Mouse (Mus musculus) spleen, postnatal 14 days (tissue): ENCODE data around the gene Zfp1.
A peak's percentile ranks its signal among the peaks of the same experiment; 100 is the strongest.

Experiments used
- DNase-seq, 2 experiments: peaks; one replicate each; pipeline ENCODE4 v3.0.0; 2021 to 2022; ENCODE audit warnings: low spot score in 2 of 2

Gene Zfp1

DNA sequence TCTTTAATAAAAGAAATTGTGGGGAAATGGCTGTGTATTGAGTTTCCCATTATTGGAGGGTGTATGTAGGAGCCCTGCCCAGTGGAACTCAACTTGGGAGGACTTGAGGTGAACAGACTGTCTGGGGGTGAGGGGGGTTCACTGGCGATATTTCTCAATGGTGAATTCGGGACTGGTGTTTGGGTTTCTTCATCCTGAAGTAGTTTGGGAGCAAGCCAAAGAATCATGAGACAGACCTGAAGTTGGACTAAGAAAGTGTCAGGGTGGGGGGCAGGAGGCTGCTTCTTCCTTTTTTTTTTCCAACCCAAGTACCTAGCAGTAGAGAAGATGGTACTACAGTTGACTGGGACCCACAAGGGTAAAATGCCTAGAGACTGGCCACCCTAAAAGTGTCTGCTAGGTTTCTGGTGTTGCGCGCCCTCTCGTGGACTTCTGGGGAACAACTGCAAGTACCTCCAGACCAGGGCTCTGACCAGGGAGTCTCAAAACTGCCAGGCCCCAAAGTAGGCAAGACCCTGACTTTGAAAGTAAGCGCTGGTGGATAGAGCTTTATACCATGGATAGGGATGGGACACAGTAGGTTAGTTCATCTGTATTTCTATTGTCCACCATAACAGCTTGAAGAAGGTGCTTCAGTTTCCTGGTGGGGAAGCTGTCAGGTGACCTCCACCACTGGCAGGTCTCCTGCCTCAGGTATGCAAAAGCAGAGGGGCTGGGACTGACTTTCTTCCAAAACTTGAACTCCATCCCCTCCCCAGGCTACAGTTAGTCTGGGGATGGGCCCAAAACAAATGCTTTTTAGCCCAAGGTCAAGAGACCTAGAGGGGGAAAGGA, 17.3 kb upstream of the Zfp1 start:
- DNase-seq = peak; percentile 52 to 68

- DNase-seq = no peak
Observed at GRCm38 (mm10) chr8:111626528-111626820, 16.7 kb upstream of the Zfp1 start.

DNA sequence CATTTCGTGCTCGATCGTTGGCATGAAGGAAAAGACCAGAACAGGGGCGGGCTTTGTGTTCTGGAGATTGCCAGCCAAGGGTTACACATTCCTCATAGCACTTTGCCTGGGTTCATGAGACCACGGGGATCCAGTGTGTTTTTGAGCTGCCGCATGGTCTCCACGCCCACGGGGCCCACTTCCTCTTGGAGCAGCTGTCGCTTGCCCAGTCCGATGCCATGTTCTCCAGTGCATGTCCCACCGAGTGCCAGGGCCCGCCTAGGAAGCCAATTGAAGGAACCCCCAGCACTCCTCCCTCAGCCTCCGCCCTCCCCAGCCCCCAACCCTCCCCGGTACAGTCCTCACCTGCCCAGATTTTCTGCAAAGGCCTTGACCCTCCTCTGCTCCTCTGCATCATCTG, 16.3 kb upstream of the Zfp1 start:
- no peak for DNase-seq

- DNase-seq = no peak
Observed at GRCm38 (mm10) chr8:111627923-111628322, 15.3 kb upstream of the Zfp1 start.

DNA sequence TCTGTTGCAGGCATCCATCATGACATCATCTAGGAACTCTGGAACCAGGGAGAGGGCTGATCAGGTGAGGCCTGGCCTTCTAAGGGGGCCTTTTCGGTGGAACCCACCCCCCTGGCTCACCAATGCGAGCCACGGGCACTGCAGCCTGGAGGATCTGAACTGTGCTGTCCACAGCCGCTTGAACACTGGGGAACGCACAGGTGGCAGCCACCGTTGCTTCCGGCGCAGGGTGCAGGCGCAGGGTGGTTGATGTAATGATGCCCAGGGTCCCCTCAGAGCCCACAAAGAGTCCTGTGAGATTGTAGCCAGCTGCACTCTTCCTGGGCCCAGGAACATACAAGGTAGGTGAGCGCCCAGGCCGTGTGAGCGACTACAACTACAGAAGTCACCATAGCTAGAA, 14.8 kb upstream of the Zfp1 start:
- DNase-seq = no peak

DNA sequence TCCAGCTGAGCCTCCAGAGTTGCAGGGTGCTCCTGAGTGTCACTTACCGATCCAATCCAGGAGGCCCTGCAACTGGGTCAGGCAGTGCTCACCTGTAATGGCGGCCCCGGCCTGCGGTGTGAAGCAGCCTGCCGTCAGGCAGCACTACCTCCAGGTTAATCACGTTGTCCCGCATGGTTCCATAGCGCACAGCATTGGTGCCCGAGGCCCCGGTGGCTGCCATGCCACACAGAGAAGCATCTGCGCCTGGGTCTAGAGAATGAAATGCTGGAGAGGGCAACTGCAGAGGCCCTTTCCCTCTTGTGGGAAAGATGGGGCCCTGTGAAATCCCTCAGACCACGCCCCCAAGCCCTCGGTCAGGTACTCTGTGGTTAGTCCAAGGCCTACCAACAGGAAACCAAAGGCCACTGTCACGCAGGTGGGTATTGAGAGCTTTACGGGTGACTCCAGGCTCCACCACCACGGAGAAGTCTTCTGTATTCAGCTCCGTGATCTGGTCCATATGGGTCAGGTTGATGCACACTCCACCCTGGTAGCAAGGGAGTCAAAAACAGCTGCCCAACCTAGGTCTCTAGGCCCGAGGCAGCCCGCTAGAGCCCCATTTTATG, 14.2 kb upstream of the Zfp1 start:
- DNase-seq = no peak

GRCm38 (mm10) chr8:111630105-111630521, 13.1 kb upstream of the Zfp1 start, which contains the start of gene Ldhd:
Gene Ldhd (minus strand): TSS chr8:111630374.
- DNase-seq = no peak

- no peak for DNase-seq
Observed at GRCm38 (mm10) chr8:111631589-111631988, 11.6 kb upstream of the Zfp1 start.

DNA sequence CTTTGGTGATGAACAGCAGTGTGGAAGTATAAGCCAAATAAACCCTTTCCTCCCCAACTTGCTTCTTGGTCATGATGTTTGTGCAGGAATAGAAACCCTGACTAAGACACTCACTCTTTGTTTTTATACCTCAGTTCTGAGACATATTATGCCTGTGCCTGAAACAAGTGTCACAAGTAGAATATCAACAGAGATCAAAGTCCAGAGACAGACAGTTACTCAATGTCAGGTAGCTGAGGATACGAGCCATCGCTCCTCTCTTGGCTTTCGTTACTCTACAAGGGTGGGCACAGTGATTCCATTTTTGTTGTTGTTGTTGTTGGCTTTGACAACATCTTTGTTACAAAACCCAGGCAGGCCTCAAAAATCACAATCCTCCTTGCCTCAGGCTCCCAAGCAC, 10.2 kb upstream of the Zfp1 start:
- no peak for DNase-seq

GRCm38 (mm10) chr8:111638086-111638485, 5.1 kb upstream of the Zfp1 start:
- no peak for DNase-seq

- DNase-seq = no peak
Observed at GRCm38 (mm10) chr8:111641064-111641463, 2.1 kb upstream of the Zfp1 start.

GRCm38 (mm10) chr8:111642496-111642895, 705 bp upstream of the Zfp1 start:
- no peak for DNase-seq

- no peak for DNase-seq
Observed at GRCm38 (mm10) chr8:111642939-111643263, 300 bp upstream of the Zfp1 start.

DNA sequence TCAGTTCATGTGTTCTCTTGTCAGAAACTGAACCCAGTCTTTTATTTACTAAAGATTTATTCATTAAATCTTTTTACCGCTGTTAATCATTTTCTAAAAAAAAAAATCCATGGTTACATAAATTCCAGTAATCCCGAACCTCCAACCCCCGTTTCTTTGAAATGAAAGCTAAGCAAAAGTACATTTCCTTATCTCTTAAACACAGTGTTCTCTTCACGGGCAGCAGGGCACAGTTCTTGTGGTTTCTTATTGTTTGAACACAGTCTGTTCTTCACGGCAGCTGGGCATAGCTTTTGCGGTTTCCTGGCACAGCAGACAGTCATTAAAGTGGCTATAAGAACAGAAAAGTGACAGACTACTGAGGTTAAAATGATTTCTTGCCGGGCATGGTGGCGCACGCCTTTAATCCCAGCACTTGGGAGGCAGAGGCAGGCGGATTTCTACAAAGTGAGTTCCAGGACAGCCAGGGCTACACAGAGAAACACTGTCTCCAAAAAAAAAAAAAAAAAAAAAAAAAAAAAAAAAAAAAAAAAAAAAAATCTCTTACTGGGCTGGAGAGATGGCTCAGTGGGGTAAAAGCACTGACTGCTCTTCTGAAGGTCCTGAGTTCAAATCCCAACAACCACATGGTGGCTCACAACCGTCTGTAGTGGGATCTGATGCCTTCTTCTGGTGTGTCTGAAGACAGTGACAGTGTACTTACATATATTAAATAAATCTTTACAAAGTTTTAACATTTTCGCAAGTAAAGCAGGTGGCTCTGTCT, 1.3 kb downstream of the Zfp1 start:
- DNase-seq = peak; percentile 20 to 37

DNA sequence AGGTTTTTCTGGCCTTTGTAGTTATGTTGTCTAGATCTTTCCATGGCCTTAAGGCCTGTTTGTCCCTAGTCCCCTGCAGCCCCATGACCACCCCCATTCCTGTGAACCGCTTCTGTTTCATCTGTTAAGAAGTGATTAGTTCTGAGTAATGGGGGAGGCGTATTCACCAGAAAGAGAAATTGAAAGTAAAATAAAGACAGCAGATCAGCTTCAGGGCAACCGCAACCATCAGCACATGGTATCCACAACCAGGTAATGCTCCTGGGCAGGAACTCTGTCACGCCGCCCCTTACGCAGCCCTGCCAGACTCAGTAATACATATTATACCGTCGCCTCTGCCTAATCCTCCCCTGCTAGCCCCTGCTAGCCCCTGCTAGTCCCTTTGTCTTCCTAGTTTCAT, 2.5 kb downstream of the Zfp1 start:
- DNase-seq = no peak

GRCm38 (mm10) chr8:111648834-111649233, 5.6 kb downstream of the Zfp1 start:
- no peak for DNase-seq

DNA sequence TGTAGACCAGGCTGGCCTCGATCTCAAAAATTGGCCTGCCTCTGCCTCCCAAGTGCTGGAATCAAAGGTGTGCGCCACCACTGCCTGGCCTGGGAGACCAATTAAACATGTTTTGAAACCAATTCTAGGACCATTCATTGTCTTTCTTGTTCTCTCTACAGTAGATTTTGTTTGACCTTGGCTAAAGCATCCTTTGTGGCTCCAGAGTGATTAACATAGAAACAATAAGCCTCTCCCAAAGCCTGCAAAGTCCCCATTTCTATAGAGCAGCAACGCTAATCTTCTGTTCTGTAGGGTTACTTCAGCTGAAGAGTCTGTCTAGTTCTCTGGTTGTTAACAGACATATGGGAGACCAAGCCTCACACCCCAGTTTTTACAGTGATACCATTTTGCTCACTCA, 7.5 kb downstream of the Zfp1 start:
- DNase-seq = no peak

DNA sequence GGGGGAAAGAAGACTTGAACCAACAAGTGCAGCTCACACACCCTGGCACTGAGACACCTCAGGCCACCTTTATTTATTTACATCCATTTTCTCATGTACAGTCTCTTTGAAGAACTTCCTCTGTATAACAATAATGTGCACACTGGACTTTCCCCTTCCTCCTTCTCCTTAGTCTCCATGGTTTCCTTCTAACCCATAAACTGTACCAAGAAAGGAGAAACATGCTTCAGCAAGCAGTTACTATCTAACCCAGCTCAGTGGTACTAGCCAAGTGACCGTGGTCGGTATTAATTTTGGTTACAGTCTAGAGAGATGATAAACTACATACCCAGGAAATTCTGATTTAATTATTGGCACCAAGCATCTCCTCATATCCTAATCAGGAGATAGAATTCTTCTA, 10.3 kb downstream of the Zfp1 start:
- DNase-seq = no peak

DNA sequence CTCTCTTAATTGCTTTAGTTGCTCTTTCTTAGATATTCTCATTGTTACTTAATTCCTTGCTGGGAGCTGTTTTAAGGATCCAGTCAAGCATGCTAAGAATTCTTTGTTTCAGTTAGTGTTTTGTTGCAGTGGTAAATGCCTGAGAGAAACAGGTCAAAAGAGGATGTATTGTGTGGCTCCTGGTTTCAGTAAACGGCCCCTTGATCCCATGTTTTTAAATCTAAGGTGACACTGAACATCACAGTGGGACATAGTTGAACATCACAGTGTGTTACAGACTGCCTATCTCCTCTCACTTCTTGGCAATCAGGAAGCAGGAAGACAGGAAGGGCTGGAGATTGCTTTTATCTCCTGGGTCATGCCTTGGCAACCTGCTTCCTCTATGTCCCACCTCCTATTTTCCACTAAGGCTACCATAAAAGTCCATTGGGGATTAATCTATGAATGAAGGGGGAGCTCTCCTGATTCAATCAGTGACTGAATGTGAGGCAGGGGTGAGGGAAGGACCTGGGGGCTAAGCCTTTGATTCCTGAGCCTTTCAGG, 14.2 kb downstream of the Zfp1 start:
- DNase-seq = no peak

DNA sequence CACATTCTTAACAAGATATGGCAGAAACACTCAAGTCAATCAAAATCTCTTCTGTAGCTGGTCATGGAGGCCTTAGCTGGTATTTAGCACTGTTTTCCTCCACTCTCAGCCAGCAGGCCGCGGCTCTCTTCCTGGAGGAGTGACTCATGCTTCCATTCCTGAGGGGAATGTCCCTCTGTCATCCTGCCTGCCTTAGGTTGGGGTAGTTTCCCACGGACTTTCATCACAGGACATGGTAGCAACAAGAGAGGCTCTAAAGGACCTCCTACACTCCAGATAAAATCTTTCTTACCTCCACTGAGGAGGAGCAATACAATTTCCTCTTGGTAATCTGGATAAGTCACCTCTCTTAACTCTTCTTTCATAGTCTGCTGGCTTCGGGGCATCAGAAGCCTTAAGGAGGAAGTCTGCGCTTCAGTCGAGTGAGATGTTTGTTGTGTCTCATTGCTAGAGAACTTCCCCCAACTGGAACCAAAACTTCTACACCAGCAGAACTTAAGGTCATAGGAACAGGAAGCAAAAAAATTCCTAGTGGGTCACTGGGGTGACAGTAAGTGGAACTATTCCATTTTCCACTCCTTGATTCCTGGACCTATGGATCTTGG, 15.7 kb downstream of the Zfp1 start:
- DNase-seq = no peak

DNA sequence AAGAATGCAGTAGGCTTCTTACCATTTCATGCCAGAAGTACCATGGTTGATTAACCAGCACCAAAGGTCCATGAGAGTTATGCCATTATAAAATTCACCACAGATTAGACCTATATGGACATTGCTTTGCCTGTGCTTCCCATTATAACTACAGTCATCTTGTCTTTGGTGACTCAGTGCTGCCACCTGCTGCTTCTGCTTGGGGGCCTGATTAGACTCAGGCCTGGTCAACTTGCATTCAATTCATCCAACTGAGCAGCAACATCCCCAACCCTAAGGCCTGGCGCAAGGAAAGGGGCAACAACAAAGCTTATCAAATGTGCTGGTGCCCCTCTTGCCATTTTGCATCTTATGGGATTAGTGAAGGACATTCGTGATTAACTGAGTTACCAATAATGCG, 19.3 kb downstream of the Zfp1 start:
- peak; percentile 41 to 68 for DNase-seq

- no peak for DNase-seq
Observed at GRCm38 (mm10) chr8:111666751-111667150, 23.6 kb downstream of the Zfp1 start.
